Mouse (Mus musculus) lung, embryonic 16.5 days (tissue): ENCODE measurements around the gene Lipc. TPM values are rescaled to one million over a fixed set of nuclear protein-coding genes. Genes with fewer than 3 reads are reported as not detected.
"Not testable (repeated sequence)": the region's sequence is repeated elsewhere in the genome, so short reads cannot be mapped to it uniquely, and the experiment has no call there.

Experiments
- ATAC-seq: fragments of 200-750 bp; cut with Nextera tagmentation; 2 replicates; pipeline ENCODE4 v1.8.0; 2017; ENCODE audit warnings: low read depth, mild to moderate bottlenecking, moderate library complexity
- H3K27ac ChIP-seq: fragments of 300-500 bp; sonication (generic); 2 replicates; pipeline ENCODE4 v1.5.1; 2014; ENCODE audit warnings: mild to moderate bottlenecking, control low read depth, low read length
- H3K27me3 ChIP-seq: fragments of 300-500 bp; sonication (generic); 2 replicates; pipeline ENCODE4 v1.6.1; 2014; ENCODE audit warnings: low read depth, low read length, mixed read lengths; ENCODE audit not compliant: control insufficient read depth, insufficient read depth
- H3K36me3 ChIP-seq: fragments of 300-500 bp; sonication (generic); 2 replicates; pipeline ENCODE4 v1.6.1; 2014; ENCODE audit warnings: low read length; ENCODE audit not compliant: control insufficient read depth, insufficient read depth
- H3K4me1 ChIP-seq: fragments of 300-500 bp; sonication (generic); replicated peaks from 2 replicates; pipeline ENCODE4 v1.6.1; 2014; ENCODE audit warnings: low read length, mixed read lengths; ENCODE audit not compliant: control insufficient read depth, insufficient read depth
- H3K4me2 ChIP-seq: fragments of 300-500 bp; sonication (generic); 2 replicates; pipeline ENCODE4 v1.6.1; 2014; ENCODE audit warnings: low read depth, low read length, control low read depth
- H3K4me3 ChIP-seq: fragments of 300-500 bp; sonication (generic); 2 replicates; pipeline ENCODE4 v1.5.1; 2014; ENCODE audit warnings: mild to moderate bottlenecking, low read length, control low read depth
- H3K9ac ChIP-seq: fragments of 300-500 bp; sonication (generic); 2 replicates; pipeline ENCODE4 v1.6.1; 2014; ENCODE audit warnings: low read length, control low read depth
- H3K9me3 ChIP-seq: fragments of 300-500 bp; sonication (generic); 2 replicates; pipeline ENCODE4 v1.6.1; 2016; ENCODE audit warnings: low read length; ENCODE audit not compliant: control insufficient read depth
- WGBS: fragments of 180-500 bp; shearing (Covaris S2); extraction: QIAGEN DNeasy Blood & Tissue Kit; methylation state at CpG from one replicate; pipeline ENCODE4 v1.1.7; 2014; 5-methylcytosine and 5-hydroxymethylcytosine counted together
- polyA plus RNA-seq: library from polyadenylated mRNA; unstranded; fragments of >200 nt; fragmentation: Nextera tagmentation; extraction: Ambion mirVana; gene quantifications from 2 replicates; pipeline ENCODE4 v1.2.1, GENCODE M21; 2015

The Lipc gene
- polyA plus RNA-seq, 1 experiment from 2014 or later, result 0.25 TPM

DNA sequence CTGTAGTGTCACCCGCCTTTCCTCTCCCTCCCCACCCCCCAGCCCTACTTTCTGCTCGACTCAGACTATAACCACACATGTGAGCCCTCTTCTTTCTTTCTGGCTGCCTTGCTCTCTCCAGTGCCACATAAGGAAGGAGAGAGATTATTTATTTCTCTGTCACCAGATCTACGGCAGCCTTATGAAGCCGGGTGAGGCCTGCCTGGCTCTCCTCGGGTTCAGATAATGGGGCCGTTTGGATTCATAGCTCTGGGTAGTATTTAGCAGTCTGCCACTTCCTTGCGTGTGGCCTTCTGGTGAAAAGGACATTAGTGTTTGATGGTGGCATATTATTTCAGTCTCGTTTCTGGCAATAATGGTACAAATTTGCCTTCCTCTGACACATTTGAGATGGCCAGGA lies 88.0 kb downstream of the Lipc start:
- Histone ChIP-seq H3K36me3 (no peaks in the 10 kb centered on the region), H3K4me2 (no peak overlapping the region), H3K27ac (peak overlapping the region; percentile 23; the same call in 1 of the 2 replicates), H3K9me3 (no peaks in the 10 kb centered on the region), H3K4me1 (peaks cover 6% of the 10 kb centered on the region), H3K27me3 (no peaks in the 10 kb centered on the region), H3K9ac (no peak overlapping the region), H3K4me3 (no peak overlapping the region)
- 52% methylated on average over 8 of the region's 8 CpGs for WGBS
- no peak for ATAC-seq

DNA sequence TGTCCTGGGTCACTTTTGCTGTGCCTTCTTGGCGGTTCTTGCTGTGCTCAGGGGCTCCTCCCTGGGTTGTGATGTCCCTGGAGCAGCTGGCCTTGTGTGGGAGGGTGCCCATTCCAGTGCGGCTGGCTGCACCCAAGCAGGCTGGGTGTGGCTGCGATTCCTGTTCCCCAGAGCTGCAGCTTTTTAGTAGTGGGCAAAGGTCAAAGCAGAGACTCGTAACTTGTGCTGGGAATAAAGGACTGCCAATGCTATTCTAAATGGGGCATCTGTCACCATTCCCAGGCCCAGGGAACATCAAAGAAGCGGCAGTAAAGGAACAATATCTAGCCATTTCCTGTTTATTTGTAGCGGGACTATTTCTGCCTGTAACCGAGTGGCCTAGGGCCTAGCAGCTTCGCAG lies 88.7 kb downstream of the Lipc start:
- Histone ChIP-seq H3K36me3 (no peaks in the 10 kb centered on the region), H3K9ac (no peak overlapping the region), H3K4me2 (no peak overlapping the region), H3K4me3 (no peak overlapping the region), H3K9me3 (no peaks in the 10 kb centered on the region), H3K4me1 (peaks cover 6% of the 10 kb centered on the region), H3K27me3 (no peaks in the 10 kb centered on the region), H3K27ac (peak overlapping the region; percentile 40)
- peak; percentile 86 for ATAC-seq
- WGBS, result 22% methylated on average over 8 of the region's 8 CpGs

DNA sequence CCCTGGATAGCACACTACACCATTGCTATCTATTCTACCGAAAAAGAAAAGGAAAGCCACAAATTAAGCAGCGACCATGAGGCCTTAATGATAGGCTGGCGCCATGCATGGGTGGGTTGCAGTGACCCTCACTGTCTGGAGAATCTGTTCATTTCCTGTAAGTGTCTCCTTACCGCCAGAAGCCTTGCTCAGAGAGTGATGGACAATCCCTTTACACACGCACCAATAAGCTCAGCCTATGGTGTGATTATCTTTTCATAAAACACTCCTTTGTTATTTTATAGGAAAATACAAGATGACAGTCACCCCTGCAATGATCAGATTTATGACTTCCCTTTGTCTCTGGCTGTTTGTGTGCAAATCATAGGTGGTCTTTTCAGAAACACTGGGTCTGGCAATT lies 92.8 kb downstream of the Lipc start:
- Histone ChIP-seq H3K27me3 (no peaks in the 10 kb centered on the region), H3K27ac (no peak overlapping the region), H3K4me1 (peaks cover 18% of the 10 kb centered on the region), H3K4me3 (no peak overlapping the region), H3K9ac (no peak overlapping the region), H3K9me3 (no peaks in the 10 kb centered on the region), H3K4me2 (no peak overlapping the region), H3K36me3 (no peaks in the 10 kb centered on the region)
- 61% methylated on average over 5 of the region's 5 CpGs for WGBS
- no peak for ATAC-seq

DNA sequence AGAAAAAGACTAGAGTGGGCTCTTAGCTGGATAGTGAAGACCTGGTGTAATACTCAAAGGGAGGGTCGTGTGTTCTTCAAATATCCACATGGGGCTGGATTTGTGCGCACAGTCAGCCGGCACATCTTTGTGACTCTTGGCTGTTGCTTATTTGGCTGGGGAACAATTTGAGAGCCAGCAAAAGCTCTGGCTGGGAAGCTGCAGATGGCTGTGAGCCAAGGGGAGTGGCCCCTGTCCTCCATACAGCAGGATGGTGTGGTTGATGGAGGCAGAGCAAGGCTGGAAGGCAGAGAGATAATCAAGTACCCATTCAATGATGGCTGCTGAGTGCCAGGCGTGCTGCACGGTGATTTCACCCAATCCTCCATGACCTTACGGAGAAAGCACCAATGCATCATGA lies 96.2 kb downstream of the Lipc start:
- H3K9me3 ChIP-seq, result no peaks in the 10 kb centered on the region
- ATAC-seq, result peak; percentile 74; the same call in 1 of the 2 replicates
- peaks cover 12% of the 10 kb centered on the region for H3K4me1 ChIP-seq
- 45% methylated on average over 6 of the region's 6 CpGs for WGBS
- H3K27me3 ChIP-seq, result no peaks in the 10 kb centered on the region
- H3K4me3 ChIP-seq, result no peak overlapping the region
- H3K27ac ChIP-seq, result no peak overlapping the region
- H3K36me3 ChIP-seq, result no peaks in the 10 kb centered on the region
- no peak overlapping the region for H3K4me2 ChIP-seq
- no peak overlapping the region for H3K9ac ChIP-seq

DNA sequence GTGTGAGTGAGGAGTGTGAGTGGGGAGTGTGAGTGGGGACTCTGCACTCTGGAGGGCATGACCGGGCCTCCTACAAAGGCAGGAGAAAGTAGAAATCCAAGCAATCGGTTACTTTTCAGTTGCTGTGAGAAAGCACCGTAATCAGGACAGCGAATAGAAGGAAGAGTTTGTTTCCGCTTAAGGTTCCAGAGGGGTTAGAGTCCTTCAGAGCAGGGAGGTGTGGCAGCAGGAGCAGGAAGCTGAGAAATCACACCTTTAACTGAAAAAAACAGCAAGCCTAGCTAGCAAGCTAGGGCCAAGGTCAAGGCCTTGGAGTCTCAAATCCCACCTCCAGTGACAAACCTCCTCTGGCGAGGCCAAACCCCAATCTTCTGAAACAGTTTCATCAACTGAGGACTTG lies 97.1 kb downstream of the Lipc start:
- 65% methylated on average over 6 of the region's 6 CpGs for WGBS
- ATAC-seq, result no peak
- Histone ChIP-seq H3K9ac (no peak overlapping the region), H3K9me3 (no peaks in the 10 kb centered on the region), H3K27ac (no peak overlapping the region), H3K4me1 (peaks cover 12% of the 10 kb centered on the region), H3K27me3 (no peaks in the 10 kb centered on the region), H3K36me3 (no peaks in the 10 kb centered on the region), H3K4me3 (no peak overlapping the region), H3K4me2 (no peak overlapping the region)

DNA sequence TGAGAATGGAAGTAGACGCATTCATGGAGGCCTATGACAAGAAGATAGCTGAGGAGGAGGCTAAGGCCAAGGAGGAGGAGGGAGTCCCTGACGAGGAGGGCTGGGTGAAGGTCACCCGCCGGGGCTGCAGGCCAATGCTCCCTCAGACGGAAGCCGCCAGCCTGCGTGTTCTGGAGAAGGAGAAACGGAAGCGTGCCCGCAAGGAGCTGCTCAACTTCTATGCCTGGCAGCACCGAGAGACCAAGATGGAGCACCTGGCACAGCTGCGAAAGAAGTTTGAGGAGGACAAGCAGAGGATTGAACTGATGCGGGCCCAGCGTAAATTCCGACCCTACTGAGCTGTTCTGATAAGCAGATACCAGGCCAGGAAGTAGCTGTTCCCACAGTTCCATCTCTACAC lies 98.9 kb downstream of the Lipc start:
- WGBS, result 82% methylated on average over 15 of the region's 15 CpGs
- H3K27me3 ChIP-seq, H3K4me3 ChIP-seq, H3K9ac ChIP-seq, ATAC-seq, H3K4me2 ChIP-seq, H3K36me3 ChIP-seq, H3K9me3 ChIP-seq, H3K27ac ChIP-seq: not testable (repeated sequence)
- peaks cover 21% of the 10 kb centered on the region for H3K4me1 ChIP-seq

DNA sequence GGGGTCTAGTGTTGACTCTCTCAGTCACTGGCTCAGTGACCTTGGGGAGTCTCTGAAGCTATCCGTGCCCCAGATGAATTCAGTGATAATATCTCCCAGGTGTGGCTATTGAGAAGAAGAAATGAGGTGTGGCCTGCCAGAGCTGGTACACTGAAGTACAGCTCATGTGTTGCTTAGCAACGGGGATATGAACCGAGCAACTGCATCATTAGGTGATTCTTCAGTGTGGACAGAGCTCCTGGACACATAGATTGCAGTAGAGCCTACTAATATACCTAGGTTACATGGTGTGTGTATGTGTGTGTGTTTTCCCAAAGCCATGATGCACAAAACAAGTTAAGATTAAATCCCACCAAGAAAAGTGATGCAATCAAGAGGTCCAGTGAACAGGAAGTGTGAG lies 100.5 kb downstream of the Lipc start:
- peaks cover 29% of the 10 kb centered on the region for H3K4me1 ChIP-seq
- ATAC-seq, result no peak
- 47% methylated on average over 3 of the region's 3 CpGs for whole genome bisulfite sequencing
- no peak overlapping the region for H3K4me2 ChIP-seq
- H3K9ac ChIP-seq, result no peak overlapping the region
- H3K36me3 ChIP-seq, result no peaks in the 10 kb centered on the region
- no peak overlapping the region for H3K4me3 ChIP-seq
- no peak overlapping the region for H3K27ac ChIP-seq
- H3K27me3 ChIP-seq, result no peaks in the 10 kb centered on the region
- H3K9me3 ChIP-seq, result no peaks in the 10 kb centered on the region

DNA sequence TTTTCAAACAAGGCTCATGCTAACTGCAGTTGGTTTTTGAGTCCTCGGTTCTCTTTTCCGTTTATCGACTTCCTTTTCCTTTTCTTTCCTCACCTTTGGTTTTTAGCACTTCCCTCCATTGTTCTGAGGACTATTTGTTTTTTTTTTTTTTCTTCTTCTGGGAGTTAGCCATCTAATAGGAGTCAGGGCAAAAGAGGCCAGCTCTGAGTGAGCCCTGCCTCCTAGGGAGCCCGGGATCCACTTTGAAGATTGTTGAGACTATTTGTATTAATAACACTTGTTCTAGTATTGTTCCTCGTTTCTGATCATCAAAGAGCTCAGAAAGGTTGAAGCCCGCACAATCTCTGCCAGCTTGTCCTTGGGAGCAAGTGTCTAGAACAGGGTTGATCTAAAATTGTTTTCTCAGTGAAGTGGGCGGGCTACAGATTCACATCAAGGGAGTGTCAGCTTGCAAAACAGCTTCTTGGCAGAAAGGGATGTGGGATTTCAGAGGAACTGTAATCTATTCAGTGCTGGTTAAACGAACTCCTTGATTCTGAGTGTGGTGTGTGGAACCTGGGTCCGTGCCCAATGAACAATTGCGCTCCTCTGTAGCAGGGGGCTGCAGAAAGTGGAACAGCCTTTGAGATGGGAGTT lies 103.8 kb downstream of the Lipc start:
- no peaks in the 10 kb centered on the region for H3K36me3 ChIP-seq
- H3K4me2 ChIP-seq, result peak overlapping the region; percentile 56
- H3K9me3 ChIP-seq, result no peaks in the 10 kb centered on the region
- ATAC-seq, result peak; percentile 56; the same call in 1 of the 2 replicates
- H3K4me3 ChIP-seq, result peak overlapping the region; percentile 5; the same call in 1 of the 2 replicates
- H3K27me3 ChIP-seq, result no peaks in the 10 kb centered on the region
- H3K9ac ChIP-seq, result 0 out of 2 replicates have a peak overlapping the region, but pooled peaks have one; percentile 50
- peak overlapping the region; percentile 83 for H3K27ac ChIP-seq
- H3K4me1 ChIP-seq, result peaks cover 17% of the 10 kb centered on the region
- WGBS, result 22% methylated on average over 10 of the region's 10 CpGs

DNA sequence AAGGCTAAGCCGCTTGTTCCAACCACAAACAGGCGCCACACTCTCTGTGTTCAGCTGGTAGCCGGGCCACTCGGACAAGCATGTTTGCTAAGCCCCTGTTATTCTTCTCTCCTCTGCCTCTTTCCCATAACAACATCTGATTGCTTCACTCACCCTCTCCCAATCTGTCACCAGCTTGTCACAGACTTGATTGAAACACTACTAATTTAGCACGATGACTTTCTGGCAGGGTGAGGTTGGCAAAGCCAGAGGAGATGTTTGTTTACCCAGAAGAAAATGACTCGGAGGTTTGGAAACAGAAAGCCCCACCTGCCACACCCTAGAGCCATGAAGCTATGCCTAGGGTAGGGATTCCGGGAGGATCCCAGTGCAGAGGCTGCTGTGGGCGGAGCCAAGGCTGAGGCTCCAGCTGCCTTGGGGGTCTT lies 104.4 kb downstream of the Lipc start:
- H3K36me3 ChIP-seq, result no peaks in the 10 kb centered on the region
- H3K9me3 ChIP-seq, result no peaks in the 10 kb centered on the region
- H3K9ac ChIP-seq, result 0 out of 2 replicates have a peak overlapping the region, but pooled peaks have one; percentile 50
- H3K4me1 ChIP-seq, result peaks cover 19% of the 10 kb centered on the region
- ATAC-seq, result peak; percentile 70; the same call in 1 of the 2 replicates
- no peaks in the 10 kb centered on the region for H3K27me3 ChIP-seq
- WGBS, result 16% methylated on average over 8 of the region's 8 CpGs
- peak overlapping the region; percentile 56 for H3K4me2 ChIP-seq
- peak overlapping the region; percentile 5 for H3K4me3 ChIP-seq
- peak overlapping the region; percentile 83 for H3K27ac ChIP-seq
